Mouse (Mus musculus): ENCODE measurements around the gene Kcna1.

Gene Kcna1

DNA sequence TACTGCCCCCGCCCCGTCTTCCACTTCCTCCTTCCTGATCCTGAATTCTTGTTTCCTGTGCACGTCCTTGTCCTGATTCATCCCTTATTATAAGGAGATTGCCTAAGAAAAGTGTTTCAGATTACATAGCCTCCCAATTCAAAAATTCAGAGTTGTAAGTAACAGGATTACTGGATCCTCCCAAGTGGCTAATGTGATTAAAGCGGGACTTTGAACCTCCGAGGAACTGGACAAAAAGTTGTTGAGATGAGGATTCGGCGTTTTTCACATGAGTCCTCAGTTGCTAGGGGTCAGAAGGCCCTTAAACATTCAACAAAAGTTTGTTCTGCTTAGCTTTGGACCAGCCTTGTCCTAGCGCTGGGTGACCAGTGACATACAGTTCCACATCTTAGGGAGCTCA is at the start of gene Kcna1:
Gene Kcna1 (minus strand): TSS at position 4 of the 400 bp plus-strand sequence.
- DNase-seq (ENCODE audit: low read depth in 2 of 2, low spot score in 2 of 2): no peak

DNA sequence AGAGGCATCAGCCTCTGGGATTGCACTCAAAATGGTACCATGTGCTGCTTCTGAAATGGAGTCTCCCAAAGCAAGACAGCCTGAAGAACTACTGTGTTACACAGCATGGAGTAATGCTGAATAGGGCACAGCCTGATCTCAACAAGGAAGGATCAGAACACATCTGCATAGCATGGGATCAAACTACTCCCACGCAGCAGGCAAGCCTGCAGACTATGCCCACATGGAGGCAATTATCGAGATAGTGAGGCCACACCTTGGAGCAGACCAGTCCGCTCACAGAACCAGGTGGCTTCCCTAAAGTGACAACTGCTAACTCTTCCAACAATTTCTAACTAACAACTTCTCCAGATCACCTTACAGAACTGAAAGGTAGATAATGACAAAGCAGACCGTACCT is 40.9 kb upstream of the Kcna1 start:
- DNase-seq (ENCODE audit: low read depth in 2 of 2, low spot score in 2 of 2): no peak

DNA sequence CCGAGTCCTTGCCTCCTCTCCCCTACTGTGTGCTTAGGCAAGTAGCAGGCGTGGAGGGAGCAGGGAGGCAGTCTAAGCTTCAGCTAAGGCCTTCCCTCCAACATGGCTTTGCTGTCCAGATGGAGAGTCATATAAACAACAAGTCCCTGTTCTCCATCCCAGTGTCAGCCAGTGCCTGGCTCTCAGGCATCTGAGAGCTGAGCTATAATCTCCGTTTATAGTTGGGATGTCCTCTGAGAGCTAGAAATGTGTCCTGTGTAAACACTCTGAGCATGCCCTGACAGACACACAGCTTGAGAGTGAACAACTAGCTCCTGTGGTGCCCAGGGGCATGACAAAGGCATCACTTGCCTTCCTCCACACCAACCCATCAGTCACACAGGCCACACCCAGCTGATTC is 39.0 kb upstream of the Kcna1 start:
- DNase-seq (ENCODE audit: low read depth in 2 of 2, low spot score in 2 of 2): no peak

DNA sequence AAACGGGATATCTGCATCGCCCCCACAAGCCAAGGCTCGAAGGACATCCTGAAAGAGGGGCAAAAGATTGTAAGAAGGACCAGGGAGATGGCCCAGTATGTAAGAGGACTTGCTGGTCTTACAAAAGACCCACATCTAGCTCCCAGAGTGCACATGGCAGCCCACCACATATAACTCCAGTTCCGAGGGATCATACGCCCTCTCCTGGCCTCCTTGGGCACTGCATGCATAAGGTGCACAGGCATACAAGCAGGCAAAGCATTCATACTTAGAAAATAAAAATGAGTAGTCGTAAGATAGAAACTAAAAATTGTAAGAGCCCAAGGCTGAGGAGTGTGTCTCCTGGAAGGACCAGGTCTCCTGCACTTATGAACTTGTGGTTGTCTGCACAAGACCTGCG is 32.8 kb upstream of the Kcna1 start:
- no peak for DNase-seq (ENCODE audit: low read depth in 2 of 2, low spot score in 2 of 2)

DNA sequence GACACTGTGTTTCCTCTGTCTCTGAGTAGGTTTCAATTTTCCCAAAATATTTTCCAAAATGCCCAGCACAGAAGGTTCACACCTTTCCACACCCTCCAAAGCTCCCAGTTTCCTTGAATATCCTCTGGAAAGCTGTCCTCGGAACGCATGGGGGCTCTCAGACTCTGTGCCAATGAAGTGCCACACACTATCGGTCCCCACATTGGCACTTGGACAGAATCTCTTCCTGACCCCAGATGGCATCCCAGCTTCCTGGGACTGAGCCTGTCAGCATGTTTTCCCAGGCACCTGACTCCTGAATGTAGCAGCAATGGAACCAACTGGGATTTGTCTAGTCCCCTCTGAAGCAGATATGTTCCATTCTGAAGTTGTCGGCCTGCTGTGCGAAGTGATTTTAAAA is 20.8 kb upstream of the Kcna1 start:
- no peak for DNase-seq (ENCODE audit: low read depth in 2 of 2, low spot score in 2 of 2)

DNA sequence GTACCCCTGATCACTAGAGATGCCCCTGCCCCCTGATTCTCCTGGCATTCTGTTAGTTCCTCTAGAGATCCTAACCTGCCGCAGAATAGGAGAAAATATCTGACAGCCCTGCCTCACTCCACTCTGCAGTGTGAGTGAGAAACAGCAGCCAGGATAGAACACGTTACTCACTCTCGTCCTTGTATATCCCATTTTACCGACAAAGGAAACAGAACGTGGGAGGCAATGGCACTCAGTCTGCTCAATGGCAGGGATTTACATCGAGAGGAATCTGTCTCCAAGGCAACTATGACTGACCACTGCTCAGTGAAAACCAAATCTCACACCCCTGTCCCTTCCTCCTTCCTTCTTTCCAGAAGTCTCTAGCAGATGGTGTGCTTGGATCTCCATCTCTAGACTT is 19.9 kb upstream of the Kcna1 start:
- no peak for DNase-seq (ENCODE audit: low read depth in 2 of 2, low spot score in 2 of 2)

DNA sequence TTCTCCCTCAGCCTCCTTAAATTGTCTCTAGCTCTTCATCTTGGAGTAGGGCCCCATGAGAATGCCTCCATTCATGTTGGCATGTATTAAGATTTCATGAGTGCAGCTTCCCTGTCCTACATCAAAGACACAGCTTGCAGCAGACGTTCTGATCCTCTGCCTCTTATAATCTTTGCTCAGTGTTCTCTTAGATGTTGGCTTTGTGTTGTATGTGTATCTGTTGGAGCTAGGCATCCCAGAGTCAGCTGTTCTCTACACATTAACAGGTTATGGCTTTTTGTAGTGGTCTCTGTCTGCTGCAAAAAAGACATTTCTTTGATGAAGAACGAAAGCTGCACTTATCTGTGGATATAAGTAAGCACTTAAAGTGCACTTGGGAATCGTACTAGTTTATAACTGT is 18.4 kb upstream of the Kcna1 start:
- DNase-seq (ENCODE audit: low read depth in 2 of 2, low spot score in 2 of 2): no peak

DNA sequence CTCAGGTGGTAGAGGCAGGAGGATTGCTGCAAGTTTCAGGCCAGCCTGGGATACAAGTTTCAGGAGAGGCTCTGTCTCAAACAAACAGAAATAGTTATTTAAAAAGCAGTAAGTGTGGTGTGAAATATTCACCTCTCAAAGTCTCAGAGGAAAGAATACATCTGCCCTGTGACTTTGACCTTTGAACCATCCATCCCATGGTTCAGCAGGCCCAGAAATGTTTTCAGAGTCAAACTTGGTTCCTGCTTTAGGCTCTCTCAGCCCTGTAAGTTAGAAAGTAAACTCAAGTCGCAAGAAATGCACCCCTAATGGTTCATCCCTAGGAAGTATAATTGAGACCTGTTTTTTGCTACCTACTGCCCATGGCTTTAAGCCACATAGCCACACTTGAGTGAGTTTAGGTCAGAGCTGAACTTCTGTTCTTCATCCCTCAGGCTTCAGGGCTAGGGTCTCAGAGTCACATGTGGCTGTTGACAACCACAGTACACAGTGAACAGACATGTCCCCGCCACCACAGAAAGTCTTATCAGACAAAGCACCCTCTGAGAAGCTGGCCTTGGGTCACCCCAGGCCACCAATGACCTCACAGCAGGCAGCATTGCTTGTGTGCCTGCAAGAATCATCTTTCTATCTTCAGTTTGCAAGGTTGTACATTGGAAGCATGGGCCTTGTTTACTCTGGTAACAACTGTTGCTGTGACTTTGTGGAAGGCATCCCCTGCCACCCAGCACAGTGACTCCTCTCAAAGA is 11.6 kb upstream of the Kcna1 start:
- DNase-seq (ENCODE audit: low read depth in 2 of 2, low spot score in 2 of 2): no peak

DNA sequence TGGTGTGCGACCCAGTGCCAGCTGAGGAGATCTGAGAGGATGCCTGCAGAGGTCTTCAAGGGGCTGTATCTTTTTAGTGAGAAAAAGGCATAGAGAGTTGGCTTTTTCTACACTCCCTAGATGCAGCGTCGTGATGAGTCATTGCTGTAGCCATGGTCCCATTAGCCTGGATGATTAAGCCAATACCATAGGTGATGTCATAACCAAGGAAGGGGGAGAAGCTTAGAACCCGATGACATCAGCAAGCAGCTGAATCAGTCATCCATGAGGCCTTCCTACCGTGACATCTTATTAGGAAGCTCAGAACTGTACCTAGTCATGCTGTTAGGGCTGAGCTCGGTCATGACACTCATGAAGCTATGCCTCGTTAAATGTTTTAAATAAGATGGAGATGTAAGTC is 7.4 kb upstream of the Kcna1 start:
- DNase-seq (ENCODE audit: low read depth in 2 of 2, low spot score in 2 of 2): no peak

DNA sequence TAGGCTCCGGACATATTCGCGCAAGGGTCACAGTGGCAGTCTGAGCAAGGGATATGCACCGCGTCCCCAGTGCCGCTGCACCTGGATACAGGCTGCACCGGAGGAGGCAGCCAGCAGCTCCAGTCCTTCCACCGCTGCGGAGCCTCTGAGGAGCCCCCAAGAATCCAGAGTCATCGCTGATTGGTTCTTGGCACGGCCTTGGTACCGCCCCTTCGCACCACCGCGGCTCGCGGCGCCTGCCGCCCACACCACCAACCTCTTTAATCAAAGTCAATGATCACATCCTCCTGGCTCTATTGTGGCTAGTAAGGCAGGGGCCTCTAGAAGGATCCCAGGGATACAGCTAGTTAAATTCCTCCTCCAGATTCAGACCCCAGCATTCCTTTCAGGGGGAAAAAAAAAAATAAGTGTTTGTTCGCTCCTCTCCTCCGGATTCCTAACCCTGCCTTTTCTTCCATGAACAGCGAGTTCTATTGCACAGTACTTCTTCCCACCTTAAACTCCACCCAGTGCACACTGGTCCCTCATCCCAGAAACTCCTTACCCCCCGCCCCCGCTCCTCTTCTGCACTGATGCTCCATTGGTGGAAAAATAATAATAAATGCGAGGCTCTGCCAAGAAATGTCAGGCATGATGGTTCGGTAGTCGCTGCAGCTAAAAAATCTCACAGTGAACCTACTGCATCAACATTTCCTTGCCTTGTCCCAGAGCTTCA is 383 bp downstream of the Kcna1 start:
- DNase-seq (ENCODE audit: low read depth in 2 of 2, low spot score in 2 of 2): no peak

DNA sequence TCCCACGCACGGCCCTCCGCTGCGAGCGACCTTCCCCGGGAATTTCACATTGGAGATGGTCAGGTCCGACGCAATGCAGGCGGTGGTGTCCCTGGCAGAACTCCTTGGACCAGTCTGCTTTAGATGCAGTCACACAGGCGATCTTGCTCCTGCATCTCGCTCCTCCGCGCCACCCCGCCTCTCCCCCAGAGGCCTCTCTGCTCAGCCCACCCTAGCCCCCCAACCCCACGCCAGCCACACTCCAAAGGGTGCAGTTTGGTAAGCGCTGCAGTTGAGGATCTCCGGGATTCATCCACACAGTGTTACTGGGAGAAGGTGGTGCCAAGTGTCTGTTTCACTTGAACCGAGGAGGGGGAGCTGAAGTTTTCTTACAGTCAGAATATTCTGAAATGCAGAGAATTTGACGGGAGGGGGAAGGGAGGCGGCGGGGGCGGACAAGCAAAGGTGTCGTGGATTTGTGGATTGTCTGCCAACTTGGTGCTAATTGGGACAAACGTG is 1.1 kb downstream of the Kcna1 start:
- no peak for DNase-seq (ENCODE audit: low read depth in 2 of 2, low spot score in 2 of 2)

DNA sequence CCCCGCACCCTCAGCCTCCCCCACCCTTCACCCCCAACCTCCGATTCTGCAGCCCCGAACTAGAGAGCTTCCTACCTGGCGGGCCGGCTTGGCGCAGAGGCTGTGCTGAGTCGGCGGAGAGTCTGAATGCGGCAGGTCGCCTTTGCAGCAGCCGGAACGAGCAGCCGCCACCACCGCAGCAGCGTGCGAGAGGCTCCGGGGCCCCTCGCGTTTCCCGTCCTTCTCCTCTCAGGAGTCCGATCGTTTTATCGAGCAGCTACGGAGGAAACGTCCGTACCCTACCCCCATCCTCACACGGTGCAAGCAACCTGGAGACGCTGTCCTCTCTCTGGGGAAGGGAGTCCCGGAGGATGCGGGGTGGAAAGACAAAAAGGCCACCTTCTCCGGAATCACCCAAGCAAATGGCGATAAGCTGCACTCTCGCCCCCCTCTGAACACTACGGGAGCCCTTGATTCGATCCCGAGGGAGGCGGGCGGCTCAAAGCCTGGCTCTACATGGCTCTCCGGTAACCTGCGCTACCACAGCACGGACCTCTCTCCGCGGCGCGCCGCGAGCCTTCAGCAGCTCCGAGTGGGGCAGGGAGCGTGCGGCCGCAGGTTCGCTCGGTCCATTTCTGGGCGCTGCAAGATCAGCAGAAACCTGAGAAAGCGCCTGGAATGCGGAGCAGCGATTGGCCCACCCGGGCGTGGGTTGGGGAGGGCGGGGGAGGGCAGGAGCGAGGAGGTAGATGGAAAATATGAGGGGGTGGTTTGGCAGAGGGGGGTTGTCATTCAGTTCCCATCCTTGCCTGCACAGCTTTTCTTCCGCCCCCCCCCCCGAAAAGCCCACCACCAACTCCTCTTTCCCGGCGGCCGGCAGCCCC is 1.8 kb downstream of the Kcna1 start:
- no peak for DNase-seq (ENCODE audit: low read depth in 2 of 2, low spot score in 2 of 2)

DNA sequence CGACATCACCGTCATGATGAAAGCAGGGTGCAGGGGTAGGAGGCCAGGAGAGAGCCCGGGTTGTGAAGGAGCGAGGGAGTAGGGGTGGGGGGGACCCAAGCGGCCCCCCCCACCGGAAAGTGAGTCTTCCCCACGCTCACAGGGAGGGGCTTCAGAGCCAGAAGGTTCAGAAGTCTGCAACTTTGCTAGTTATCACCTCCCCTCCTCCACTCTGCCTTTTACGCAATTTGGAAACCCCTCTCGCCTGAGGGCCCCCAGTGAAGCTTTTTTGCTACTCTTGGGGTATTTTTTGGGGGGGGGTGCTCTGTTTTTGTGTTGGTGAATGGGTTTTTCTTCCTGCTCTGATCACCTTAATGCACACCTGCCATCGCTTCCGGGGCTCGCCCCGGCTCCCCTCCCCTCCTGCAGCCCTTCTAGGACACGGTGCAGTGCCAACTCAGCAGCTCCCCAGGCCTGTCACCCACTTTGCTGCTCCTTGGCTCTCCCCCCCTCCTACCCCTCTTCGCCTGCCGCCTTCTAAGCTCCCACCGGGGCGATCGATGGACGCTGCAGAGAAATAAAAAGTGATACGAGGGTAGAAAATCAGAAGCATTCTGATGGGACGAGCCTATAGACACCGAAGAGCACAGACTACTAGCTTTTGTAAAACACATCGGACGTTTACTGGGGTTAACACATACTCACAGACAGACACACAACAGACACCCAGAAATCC is 2.7 kb downstream of the Kcna1 start:
- DNase-seq (ENCODE audit: low read depth in 2 of 2, low spot score in 2 of 2): no peak

DNA sequence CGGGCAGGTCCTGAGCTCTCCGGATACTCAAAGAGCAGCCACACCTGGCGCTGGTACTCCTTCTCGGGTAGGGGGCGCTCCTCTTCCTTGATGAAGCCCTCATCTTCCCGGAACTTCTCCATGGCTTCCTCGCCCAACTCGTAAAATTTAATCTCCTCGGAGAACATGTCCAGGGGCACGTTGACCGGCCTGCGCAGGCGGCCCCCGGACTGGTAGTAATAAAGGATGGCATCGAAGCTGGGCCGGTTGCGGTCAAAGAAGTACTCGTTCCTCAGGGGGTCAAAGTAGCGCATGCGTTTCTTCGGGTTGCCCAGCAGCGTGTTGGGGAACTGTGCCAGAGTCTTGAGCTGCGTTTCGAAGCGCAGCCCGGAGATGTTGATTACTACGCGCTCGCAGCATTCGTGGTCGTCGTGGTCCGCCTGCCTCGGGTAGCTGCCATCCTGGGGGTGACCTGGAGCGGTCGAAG is 3.3 kb downstream of the Kcna1 start:
- no peak for DNase-seq (ENCODE audit: low read depth in 2 of 2, low spot score in 2 of 2)

DNA sequence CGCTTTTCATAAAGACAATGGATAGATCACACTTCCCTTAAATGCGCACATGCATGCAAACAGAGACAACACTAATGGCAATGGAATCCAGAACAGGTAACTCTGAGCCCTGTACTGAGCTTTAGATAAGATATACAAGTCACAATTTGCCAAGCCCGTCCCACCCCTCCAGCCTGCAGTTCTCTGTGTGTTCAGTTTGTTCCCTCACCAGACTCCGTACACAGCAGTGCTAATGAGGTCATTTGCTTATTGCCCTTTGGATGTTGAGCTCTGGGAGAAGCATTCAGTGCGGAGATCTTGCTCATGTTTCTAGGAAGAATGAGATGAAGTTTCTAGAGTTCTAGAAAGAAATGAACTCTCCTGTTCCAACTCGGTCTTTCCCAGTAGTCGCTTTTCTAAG is 17.7 kb downstream of the Kcna1 start:
- DNase-seq (ENCODE audit: low read depth in 2 of 2, low spot score in 2 of 2): no peak

DNA sequence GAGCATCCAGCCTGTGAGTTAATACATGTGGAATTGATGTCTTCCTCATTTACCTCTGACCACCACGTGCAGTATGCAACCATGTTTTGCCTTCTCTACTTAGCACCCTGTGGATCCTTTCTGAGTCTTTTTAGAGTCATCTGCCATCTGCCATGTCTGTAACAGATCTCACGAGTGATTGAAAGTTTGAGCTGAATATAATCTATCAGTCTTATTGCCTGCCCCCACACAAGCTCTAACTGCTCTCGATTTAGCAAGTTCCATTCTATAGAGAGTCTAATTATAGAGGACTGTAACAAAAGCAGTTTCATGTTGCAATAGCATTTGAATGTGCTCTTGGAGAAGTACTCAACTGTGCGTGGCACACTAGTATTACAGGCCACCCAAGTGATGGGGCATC is 27.7 kb downstream of the Kcna1 start:
- no peak for DNase-seq (ENCODE audit: low read depth in 2 of 2, low spot score in 2 of 2)

DNA sequence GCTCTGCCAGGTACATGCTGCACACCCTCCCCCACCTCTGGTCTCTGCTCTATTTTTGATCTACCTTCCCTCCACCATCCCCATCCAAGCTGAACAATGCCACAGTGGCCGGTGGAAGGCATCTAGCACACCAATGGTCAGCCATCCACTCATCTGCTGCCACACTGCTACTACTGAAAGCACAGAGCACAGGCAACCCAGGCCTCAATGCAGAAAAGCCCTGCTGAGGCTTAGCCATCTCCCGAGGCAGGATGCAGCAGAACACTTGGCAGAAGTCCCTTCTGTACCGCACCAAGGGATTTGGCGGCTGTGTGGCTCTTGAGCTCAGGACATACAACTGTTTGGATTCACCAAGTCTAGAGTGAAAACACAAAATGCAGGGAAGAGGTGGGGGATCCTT is 35.4 kb downstream of the Kcna1 start:
- no peak for DNase-seq (ENCODE audit: low read depth in 2 of 2, low spot score in 2 of 2)

DNA sequence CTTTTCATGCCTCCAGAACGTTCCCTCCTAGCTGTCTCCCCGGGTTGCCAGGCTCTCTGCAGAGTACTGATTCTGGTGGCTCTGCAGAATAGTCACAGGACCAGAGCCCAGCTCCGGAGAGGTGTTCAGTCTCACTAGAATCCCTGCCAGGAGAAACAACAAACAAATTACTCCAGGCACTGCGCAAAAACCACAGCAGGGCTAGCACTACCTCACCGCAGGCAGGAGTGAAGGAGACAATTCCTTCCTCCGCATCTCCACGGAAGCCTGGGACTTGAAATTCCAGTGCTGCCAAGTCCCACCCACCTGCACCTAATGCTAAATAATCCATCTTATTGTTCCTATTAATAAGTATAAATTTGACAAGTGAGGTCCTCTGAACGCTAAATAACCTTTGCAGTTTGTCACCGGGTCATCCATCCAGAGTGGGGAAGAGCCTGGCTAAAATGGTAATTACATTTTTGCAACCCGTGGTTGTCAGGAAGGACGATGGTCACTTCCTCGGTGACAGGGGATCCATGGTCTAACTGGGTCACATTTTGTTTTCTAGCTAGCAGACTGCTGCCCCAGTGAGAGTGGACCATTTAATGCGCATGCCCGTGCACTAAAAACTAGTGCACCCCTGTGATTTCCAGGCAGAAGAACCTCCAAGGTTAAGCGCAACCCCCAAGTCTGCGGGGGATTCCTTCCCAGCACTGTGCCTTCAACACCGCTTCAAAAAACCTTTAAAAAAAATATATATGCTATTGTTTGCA is 36.8 kb downstream of the Kcna1 start:
- no peak for DNase-seq (ENCODE audit: low read depth in 2 of 2, low spot score in 2 of 2)

DNA sequence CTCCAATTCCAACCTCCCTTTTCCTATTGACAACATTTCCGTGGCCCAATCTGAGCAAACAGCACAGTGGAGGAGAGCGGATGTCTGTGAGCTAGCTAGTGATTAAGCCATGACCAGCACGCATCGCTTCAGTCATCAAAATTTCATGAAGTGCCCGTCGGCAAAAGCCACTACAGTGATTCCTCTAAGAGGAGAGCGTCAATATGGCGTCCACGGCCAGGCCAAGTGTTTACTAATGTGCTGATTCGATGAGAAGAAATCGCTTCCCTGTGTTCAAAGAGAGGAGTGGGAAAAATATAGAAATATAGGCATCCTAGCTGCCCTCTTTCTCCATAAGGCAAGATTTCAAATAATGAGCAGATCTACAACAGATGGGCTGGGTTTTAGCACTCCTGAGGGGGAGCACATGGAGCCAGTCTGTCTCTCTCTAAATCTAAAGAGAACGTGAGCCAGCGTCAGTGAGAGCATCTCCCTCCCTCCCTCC is 44.3 kb downstream of the Kcna1 start:
- no peak for DNase-seq (ENCODE audit: low read depth in 2 of 2, low spot score in 2 of 2)

Measured in CD8-positive naive resting alpha-beta T cell, adult 2 months (primary cell).